26 mouse cellular contexts compared by ENCODE assay signal in the genomic region with DNA sequence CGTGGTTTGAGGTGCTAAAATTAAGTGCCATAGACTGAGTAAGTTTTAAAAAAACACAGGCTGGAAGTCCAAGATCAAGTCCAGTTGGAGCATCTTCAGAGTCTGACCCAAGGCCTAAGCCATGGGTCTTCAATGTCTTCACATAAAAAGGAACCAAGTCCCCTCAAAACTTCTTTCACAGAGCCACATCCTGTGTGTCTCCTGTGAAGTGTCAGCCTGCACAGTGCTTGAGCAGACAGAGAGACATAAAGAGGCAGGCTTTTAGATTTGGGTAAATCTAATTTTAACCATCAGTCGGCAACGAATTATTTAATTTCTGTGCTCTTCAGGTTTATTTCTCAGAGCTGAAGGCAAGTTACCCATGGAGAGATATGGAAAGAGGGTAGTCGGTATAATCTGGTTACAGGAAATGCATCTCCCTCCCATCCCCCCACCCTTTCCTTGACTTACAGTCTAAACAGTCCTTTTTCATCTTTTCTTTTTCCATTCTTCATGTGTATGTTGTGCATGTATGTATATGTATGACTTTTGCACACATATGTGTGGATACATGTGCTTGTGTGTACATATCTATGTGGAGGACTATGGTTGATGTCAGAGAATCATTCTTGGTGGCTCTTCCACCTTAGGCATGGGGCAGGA.
DNase-seq lines count a peak whose midpoint lies in the region; ATAC-seq and TF ChIP-seq lines count a peak whose summit lies in the region.
"Had no signal": no experiment of that assay in that cellular context is flagged by ENCODE, and none has a peak within 500 bp of the region (broad histone marks: within the 10 kb centered on the region; RNA-seq: fewer than 3 reads in every experiment).

No protein-coding gene starts in this region.

- H3K9ac ChIP-seq in midbrain, embryonic 11.5 days (ENCODE audit: low read length), result no peak overlapping the region
- H3K9ac ChIP-seq in midbrain, postnatal 0 days (replicated peaks; ENCODE audit: low read length, poor library complexity, severe bottlenecking), result no peak overlapping the region
- no peak overlapping the region for H3K9ac ChIP-seq in midbrain, embryonic 14.5 days (replicated peaks; ENCODE audit: low read length)
- no peak overlapping the region for H3K9ac ChIP-seq in intestine, embryonic 16.5 days (ENCODE audit: low read depth, low read length)
- H3K9ac ChIP-seq: forebrain, embryonic 15.5 days; midbrain, embryonic 12.5 days; neural tube, embryonic 15.5 days had no signal

- no peak overlapping the region for H3K4me2 ChIP-seq in midbrain, embryonic 11.5 days
- H3K4me2 ChIP-seq in midbrain, postnatal 0 days (ENCODE audit: low read depth, low read length, poor library complexity, severe bottlenecking), result no peak overlapping the region
- H3K4me2 ChIP-seq in midbrain, embryonic 14.5 days (ENCODE audit: low read length), result no peak overlapping the region
- H3K4me2 ChIP-seq in intestine, embryonic 16.5 days (ENCODE audit: low read depth, low read length), result no peak overlapping the region
- H3K4me2 ChIP-seq: forebrain, embryonic 15.5 days; liver, embryonic 11.5 days; midbrain, embryonic 12.5 days; neural tube, embryonic 15.5 days had no signal

- peak; percentile 79 for DNase-seq in midbrain, embryonic 11.5 days (ENCODE audit: low spot score, missing footprints)
- no peak for DNase-seq in midbrain, postnatal 0 days (ENCODE audit: low spot score)
- peak; percentile 46 for DNase-seq in T-cell, adult 2 months (ENCODE audit: low spot score)
- peak; percentile 51 for DNase-seq in splenic B cell, adult 2 months (ENCODE audit: low read depth, low spot score)
- DNase-seq in thymus, postnatal 4 days, result peak; percentile 35
- no peak for DNase-seq in lung, postnatal 10 days
- no peak for DNase-seq in midbrain, embryonic 14.5 days
- DNase-seq: adrenal gland, postnatal 25 days; cerebellum, adult 11 months; cerebellum, postnatal 10 days; gastrocnemius, postnatal 36 days; kidney, adult 8-10 months; kidney, postnatal 14 days; lung, adult 18-20 months; retina, postnatal 1 day; right cerebral cortex, postnatal 4 days had no signal

- H3K9me3 ChIP-seq in midbrain, embryonic 11.5 days (ENCODE audit: control insufficient read depth, low read length), result peaks cover 3% of the 10 kb centered on the region; the same call in 1 of the 2 replicates
- H3K9me3 ChIP-seq in midbrain, postnatal 0 days (ENCODE audit: low read length), result no peaks in the 10 kb centered on the region
- H3K9me3 ChIP-seq in midbrain, embryonic 14.5 days (ENCODE audit: control insufficient read depth, low read length), result no peaks in the 10 kb centered on the region
- no peaks in the 10 kb centered on the region; the same call in 1 of the 2 replicates for H3K9me3 ChIP-seq in intestine, embryonic 16.5 days (ENCODE audit: control insufficient read depth, low read length)
- H3K9me3 ChIP-seq: forebrain, embryonic 15.5 days; hindbrain, embryonic 10.5 days; midbrain, embryonic 12.5 days; neural tube, embryonic 15.5 days had no signal

- no peaks in the 10 kb centered on the region for H3K36me3 ChIP-seq in midbrain, embryonic 11.5 days (ENCODE audit: control insufficient read depth, insufficient read depth, low read length)
- H3K36me3 ChIP-seq in midbrain, postnatal 0 days (ENCODE audit: insufficient read depth, low read length), result no peaks in the 10 kb centered on the region
- no peaks in the 10 kb centered on the region for H3K36me3 ChIP-seq in splenic B cell, adult 2 months (ENCODE audit: control insufficient read depth, insufficient read depth, low read length, poor library complexity, severe bottlenecking)
- no peaks in the 10 kb centered on the region for H3K36me3 ChIP-seq in midbrain, embryonic 14.5 days (ENCODE audit: control insufficient read depth, insufficient read depth, low read length)
- no peaks in the 10 kb centered on the region for H3K36me3 ChIP-seq in intestine, embryonic 16.5 days (ENCODE audit: control insufficient read depth, insufficient read depth, low read length)
- H3K36me3 ChIP-seq: forebrain, embryonic 15.5 days; hindbrain, embryonic 10.5 days; midbrain, embryonic 12.5 days; neural tube, embryonic 15.5 days had no signal

- H3K4me1 ChIP-seq in midbrain, embryonic 11.5 days (ENCODE audit: control insufficient read depth, insufficient read depth, low read length), result peaks cover 8% of the 10 kb centered on the region
- H3K4me1 ChIP-seq in midbrain, postnatal 0 days (ENCODE audit: insufficient read depth, low read length), result no peaks in the 10 kb centered on the region
- H3K4me1 ChIP-seq in midbrain, embryonic 14.5 days (ENCODE audit: control insufficient read depth, insufficient read depth, low read length), result peaks cover 13% of the 10 kb centered on the region
- no peaks in the 10 kb centered on the region for H3K4me1 ChIP-seq in intestine, embryonic 16.5 days (ENCODE audit: control insufficient read depth, insufficient read depth, low read length)

- no peak for TF ChIP-seq CTCF in midbrain, postnatal 0 days (IDR thresholded peaks at IDR 0.05)

- no peaks in the 10 kb centered on the region for H3K27me3 ChIP-seq in midbrain, embryonic 11.5 days (ENCODE audit: control insufficient read depth, insufficient read depth, low read length)
- no peaks in the 10 kb centered on the region for H3K27me3 ChIP-seq in midbrain, postnatal 0 days (ENCODE audit: insufficient read depth, low read length)
- no peaks in the 10 kb centered on the region for H3K27me3 ChIP-seq in splenic B cell, adult 2 months (ENCODE audit: control insufficient read depth, insufficient read depth, low read length, poor library complexity, severe bottlenecking)
- no peaks in the 10 kb centered on the region for H3K27me3 ChIP-seq in midbrain, embryonic 14.5 days (ENCODE audit: control insufficient read depth, insufficient read depth, low read length)
- no peaks in the 10 kb centered on the region for H3K27me3 ChIP-seq in intestine, embryonic 16.5 days (replicated peaks; ENCODE audit: control insufficient read depth, insufficient read depth, low read length)
- H3K27me3 ChIP-seq: forebrain, embryonic 15.5 days; midbrain, embryonic 12.5 days; neural tube, embryonic 15.5 days; Patski had no signal

- H3K27ac ChIP-seq in midbrain, embryonic 11.5 days (ENCODE audit: low read depth, low read length), result no peak overlapping the region
- no peak overlapping the region for H3K27ac ChIP-seq in midbrain, postnatal 0 days (ENCODE audit: low read depth, low read length)
- H3K27ac ChIP-seq in midbrain, embryonic 14.5 days (replicated peaks; ENCODE audit: low read depth, low read length), result no peak overlapping the region
- H3K27ac ChIP-seq in intestine, embryonic 16.5 days (ENCODE audit: low read length), result no peak overlapping the region
- H3K27ac ChIP-seq: forebrain, embryonic 15.5 days; hindbrain, postnatal 0 days; left cerebral cortex, adult 2 months; macrophage; midbrain, embryonic 12.5 days; neural tube, embryonic 15.5 days had no signal

- 91% methylated on average over 4 of the region's 4 CpGs for WGBS in midbrain, embryonic 11.5 days
- 91% methylated on average over 4 of the region's 4 CpGs for WGBS in midbrain, postnatal 0 days
- 94% methylated on average over 4 of the region's 4 CpGs for WGBS in midbrain, embryonic 14.5 days
- WGBS in intestine, embryonic 16.5 days, result 74% methylated on average over 4 of the region's 4 CpGs

- H3K4me3 ChIP-seq in midbrain, embryonic 11.5 days (ENCODE audit: low read depth, low read length), result no peak overlapping the region
- no peak overlapping the region for H3K4me3 ChIP-seq in midbrain, postnatal 0 days (ENCODE audit: low read depth, low read length)
- no peak overlapping the region for H3K4me3 ChIP-seq in midbrain, embryonic 14.5 days (replicated peaks; ENCODE audit: low read depth, low read length)
- H3K4me3 ChIP-seq in intestine, embryonic 16.5 days (ENCODE audit: low read length), result no peak overlapping the region
- H3K4me3 ChIP-seq: forebrain, embryonic 15.5 days; hindbrain, embryonic 10.5 days; left cerebral cortex, adult 2 months; midbrain, embryonic 12.5 days; neural tube, embryonic 15.5 days had no signal

- ATAC-seq in midbrain, embryonic 11.5 days (ENCODE audit: low FRiP score), result no peak
- ATAC-seq in midbrain, postnatal 0 days (ENCODE audit: low FRiP score), result no peak
- ATAC-seq in midbrain, embryonic 14.5 days (ENCODE audit: low FRiP score, low TSS enrichment), result no peak
- ATAC-seq in intestine, embryonic 16.5 days, result no peak
- ATAC-seq: forebrain, embryonic 15.5 days; hindbrain, postnatal 0 days; Patski had no signal

Comparison
In these comparisons a context has a peak if more than half of its experiments do, and no peak if none do; other contexts are left out.
1. DNase-seq: peak in midbrain, embryonic 11.5 days (single experiment), T-cell, adult 2 months (single experiment), splenic B cell, adult 2 months (single experiment) and thymus, postnatal 4 days (single experiment); none in midbrain, postnatal 0 days (single experiment), lung, postnatal 10 days (single experiment) and midbrain, embryonic 14.5 days (single experiment).